Mouse (Mus musculus): ENCODE measurements around the gene Col26a1.

DNA sequence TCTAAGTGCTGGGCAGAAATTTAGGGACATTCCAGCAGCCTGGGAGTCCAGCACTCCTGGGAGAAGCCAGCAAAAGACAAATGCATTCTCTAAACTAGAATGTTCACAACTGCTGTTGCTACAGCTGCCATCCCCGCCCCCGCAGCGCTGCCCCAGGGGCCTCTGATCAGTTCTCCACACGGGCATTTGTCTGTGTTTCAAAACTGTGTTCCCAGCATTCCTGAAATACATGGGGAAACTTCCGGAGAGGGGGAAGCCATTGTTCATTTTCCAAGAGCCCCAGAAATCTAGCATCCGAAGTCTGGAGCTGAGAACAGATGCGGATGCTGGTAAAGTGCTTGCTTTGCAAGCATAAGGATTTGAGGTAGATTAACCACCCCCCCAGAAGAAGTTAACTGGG lies 3.9 kb upstream of the Col26a1 start:
- TF ChIP-seq CTCF (conservative IDR thresholded peaks at IDR 0.05; ENCODE audit: insufficient read depth, insufficient read length, low read depth, low read length): no peak
- TF ChIP-seq POLR2A (IDR thresholded peaks at IDR 0.05; ENCODE audit: low read depth, low read length): no peak
